Mouse (Mus musculus) forebrain, embryonic 14.5 days (tissue): ENCODE results near the gene Nkiras2. TPM values are rescaled to one million over a fixed set of nuclear protein-coding genes. Genes with fewer than 3 reads are reported as not detected.
"Not testable (repeated sequence)": the region's sequence is repeated elsewhere in the genome, so short reads cannot be mapped to it uniquely, and the experiment has no call there.

ENCODE experiments used
- ATAC-seq: fragments of 200-750 bp; cut with Nextera tagmentation; 2 replicates; pipeline ENCODE4 v1.8.0; 2017; ENCODE audit warnings: mild to moderate bottlenecking, moderate library complexity
- DNase-seq: peaks from one replicate; pipeline ENCODE4 v3.0.0-alpha.2; 2015; ENCODE audit warnings: low spot score
- H3K27ac ChIP-seq: fragments of 300-500 bp; sonication (generic); 2 replicates; pipeline ENCODE4 v1.5.1; 2014; ENCODE audit warnings: low read depth, mild to moderate bottlenecking, control low read depth, low read length, moderate library complexity
- H3K27me3 ChIP-seq: fragments of 300-500 bp; sonication (generic); replicated peaks from 2 replicates; pipeline ENCODE4 v1.6.1; 2014; ENCODE audit warnings: low read length, control low read depth, mixed read lengths; ENCODE audit not compliant: control insufficient read depth, insufficient read depth
- H3K36me3 ChIP-seq: fragments of 300-500 bp; sonication (generic); 2 replicates; pipeline ENCODE4 v1.6.1; 2014; ENCODE audit warnings: low read length, control low read depth; ENCODE audit not compliant: control insufficient read depth, insufficient read depth
- H3K4me1 ChIP-seq: fragments of 300-500 bp; sonication (generic); 2 replicates; pipeline ENCODE4 v1.6.1; 2014; ENCODE audit warnings: antibody characterized with exemption, low read length, control low read depth; ENCODE audit not compliant: control insufficient read depth, insufficient read depth
- H3K4me2 ChIP-seq: fragments of 300-500 bp; sonication (generic); 2 replicates; pipeline ENCODE4 v1.6.1; 2014; ENCODE audit warnings: mild to moderate bottlenecking, control low read depth, low read length
- H3K4me3 ChIP-seq: fragments of 300-500 bp; sonication (generic); 2 replicates; pipeline ENCODE4 v1.5.1; 2014; ENCODE audit warnings: low read depth, low read length, control low read depth
- H3K9ac ChIP-seq: fragments of 300-500 bp; sonication (generic); 2 replicates; pipeline ENCODE4 v1.6.1; 2014; ENCODE audit warnings: mild to moderate bottlenecking, low read length, control low read depth, moderate library complexity
- H3K9me3 ChIP-seq: fragments of 300-500 bp; sonication (generic); replicated peaks from 2 replicates; pipeline ENCODE4 v1.6.1; 2016; ENCODE audit warnings: low read length, control low read depth, mixed read lengths; ENCODE audit not compliant: control insufficient read depth
- WGBS: fragments of 180-500 bp; shearing (Covaris S2); extraction: QIAGEN DNeasy Blood & Tissue Kit; methylation state at CpG from one replicate; pipeline ENCODE4 v1.1.7; 2014; 5-methylcytosine and 5-hydroxymethylcytosine counted together
- polyA plus RNA-seq: library from polyadenylated mRNA; unstranded; fragments of >200 nt; fragmentation: Nextera tagmentation; extraction: Ambion mirVana; gene quantifications from 2 replicates; pipeline ENCODE4 v1.2.1, GENCODE M21; 2014

The Nkiras2 gene
- polyA plus RNA-seq, 1 experiment from 2014 or later = 122 TPM

- H3K9me3 ChIP-seq = no peaks in the 10 kb centered on the region
- ATAC-seq = no peak
- 86% methylated on average over 8 of the region's 8 CpGs for WGBS
- H3K9ac ChIP-seq = no peak overlapping the region
- no peak overlapping the region for H3K4me2 ChIP-seq
- H3K4me3 ChIP-seq = no peak overlapping the region
- H3K4me1 ChIP-seq = no peaks in the 10 kb centered on the region; the same call in 1 of the 2 replicates
- H3K27me3 ChIP-seq = no peaks in the 10 kb centered on the region
- no peak for DNase-seq
- H3K27ac ChIP-seq = no peak overlapping the region
- H3K36me3 ChIP-seq = peaks cover 46% of the 10 kb centered on the region
Observed at GRCm38 (mm10) chr11:100577852-100578599, 41.0 kb upstream of the Nkiras2 start.

- 94% methylated on average over 9 of the region's 9 CpGs for WGBS
- no peak for DNase-seq
- peaks cover 58% of the 10 kb centered on the region for H3K36me3 ChIP-seq
- no peaks in the 10 kb centered on the region for H3K27me3 ChIP-seq
- H3K9me3 ChIP-seq = no peaks in the 10 kb centered on the region
- H3K4me2 ChIP-seq = no peak overlapping the region
- H3K27ac ChIP-seq = no peak overlapping the region
- H3K4me1 ChIP-seq = no peaks in the 10 kb centered on the region; the same call in 1 of the 2 replicates
- H3K4me3 ChIP-seq = no peak overlapping the region
- H3K9ac ChIP-seq = no peak overlapping the region
- ATAC-seq = no peak
Observed at GRCm38 (mm10) chr11:100579116-100579799, 39.8 kb upstream of the Nkiras2 start.

- Histone ChIP-seq H3K4me1 (no peaks in the 10 kb centered on the region; the same call in 1 of the 2 replicates), H3K9me3 (no peaks in the 10 kb centered on the region), H3K36me3 (peaks cover 68% of the 10 kb centered on the region), H3K27ac (no peak overlapping the region), H3K4me2 (no peak overlapping the region), H3K9ac (no peak overlapping the region), H3K27me3 (no peaks in the 10 kb centered on the region), H3K4me3 (no peak overlapping the region)
- WGBS = 94% methylated on average over 13 of the region's 13 CpGs
- ATAC-seq (no peak), DNase-seq (no peak)
Observed at GRCm38 (mm10) chr11:100580275-100580674, 38.8 kb upstream of the Nkiras2 start.

GRCm38 (mm10) chr11:100581756-100582155 is 37.3 kb upstream of the Nkiras2 start:
- Histone ChIP-seq H3K27ac (0 out of 2 replicates have a peak overlapping the region, but pooled peaks have one; percentile 30), H3K4me1 (no peaks in the 10 kb centered on the region), H3K27me3 (no peaks in the 10 kb centered on the region), H3K4me2 (no peak overlapping the region), H3K36me3 (peaks cover 83% of the 10 kb centered on the region), H3K4me3 (no peak overlapping the region), H3K9ac (no peak overlapping the region), H3K9me3 (no peaks in the 10 kb centered on the region)
- WGBS = 40% methylated on average over 4 of the region's 4 CpGs
- peak; percentile 48 for DNase-seq
- ATAC-seq = no peak

GRCm38 (mm10) chr11:100582413-100582812 is 36.6 kb upstream of the Nkiras2 start:
- not testable (repeated sequence) for H3K9me3 ChIP-seq, H3K27ac ChIP-seq, H3K4me3 ChIP-seq, DNase-seq, H3K9ac ChIP-seq, H3K4me1 ChIP-seq, H3K27me3 ChIP-seq, ATAC-seq, H3K4me2 ChIP-seq
- H3K36me3 ChIP-seq = peaks cover 90% of the 10 kb centered on the region
- WGBS = 100% methylated on average over 1 of the region's 1 CpGs

GRCm38 (mm10) chr11:100582836-100583235 is 36.2 kb upstream of the Nkiras2 start:
- H3K4me1 ChIP-seq = no peaks in the 10 kb centered on the region
- H3K9ac ChIP-seq = no peak overlapping the region
- no peaks in the 10 kb centered on the region for H3K27me3 ChIP-seq
- no peak overlapping the region for H3K4me2 ChIP-seq
- no peak overlapping the region for H3K4me3 ChIP-seq
- 89% methylated on average over 2 of the region's 2 CpGs for WGBS
- no peak for ATAC-seq
- DNase-seq = no peak
- peak overlapping the region; percentile 9; the same call in 1 of the 2 replicates for H3K27ac ChIP-seq
- no peaks in the 10 kb centered on the region for H3K9me3 ChIP-seq
- peaks cover 93% of the 10 kb centered on the region for H3K36me3 ChIP-seq

GRCm38 (mm10) chr11:100584561-100584961 is 34.5 kb upstream of the Nkiras2 start:
- 89% methylated on average over 7 of the region's 7 CpGs for WGBS
- Histone ChIP-seq H3K9me3 (no peaks in the 10 kb centered on the region), H3K4me2 (no peak overlapping the region), H3K4me1 (no peaks in the 10 kb centered on the region), H3K9ac (no peak overlapping the region), H3K36me3 (peaks cover 97% of the 10 kb centered on the region), H3K27me3 (no peaks in the 10 kb centered on the region), H3K27ac (no peak overlapping the region), H3K4me3 (no peak overlapping the region)
- DNase-seq (no peak), ATAC-seq (no peak)

- DNase-seq (no peak), ATAC-seq (no peak)
- no peak overlapping the region for H3K4me3 ChIP-seq
- H3K4me1 ChIP-seq = no peaks in the 10 kb centered on the region
- WGBS = 97% methylated on average over 3 of the region's 3 CpGs
- H3K27ac ChIP-seq = no peak overlapping the region
- peaks cover 98% of the 10 kb centered on the region for H3K36me3 ChIP-seq
- H3K9me3 ChIP-seq = no peaks in the 10 kb centered on the region
- H3K27me3 ChIP-seq = no peaks in the 10 kb centered on the region
- no peak overlapping the region for H3K4me2 ChIP-seq
- H3K9ac ChIP-seq = no peak overlapping the region
Observed at GRCm38 (mm10) chr11:100585148-100585547, 33.9 kb upstream of the Nkiras2 start.

- ATAC-seq (no peak), DNase-seq (no peak)
- Histone ChIP-seq H3K4me1 (no peaks in the 10 kb centered on the region), H3K9me3 (no peaks in the 10 kb centered on the region), H3K9ac (no peak overlapping the region), H3K4me2 (no peak overlapping the region), H3K36me3 (peaks cover 98% of the 10 kb centered on the region), H3K27ac (no peak overlapping the region), H3K27me3 (no peaks in the 10 kb centered on the region), H3K4me3 (no peak overlapping the region)
- WGBS = 97% methylated on average over 2 of the region's 2 CpGs
Observed at GRCm38 (mm10) chr11:100588462-100588861, 30.6 kb upstream of the Nkiras2 start.
